Mouse (Mus musculus) neural tube, embryonic 12.5 days (tissue): Measurements from ENCODE around the gene 1700029I15Rik. TPM values are rescaled to one million over a fixed set of nuclear protein-coding genes. Genes with fewer than 3 reads are reported as not detected.

Experiments
- ATAC-seq: fragments of 200-750 bp; cut with Nextera tagmentation; 2 replicates; pipeline ENCODE4 v1.8.0; 2017; ENCODE audit warnings: low read depth, mild to moderate bottlenecking, moderate TSS enrichment, moderate library complexity; ENCODE audit not compliant: low FRiP score
- H3K27ac ChIP-seq: fragments of 300-500 bp; sonication (generic); 2 replicates; pipeline ENCODE4 v1.5.1; 2016
- H3K27me3 ChIP-seq: fragments of 300-500 bp; sonication (generic); replicated peaks from 2 replicates; pipeline ENCODE4 v1.6.1; 2016; ENCODE audit warnings: mild to moderate bottlenecking
- H3K36me3 ChIP-seq: fragments of 300-500 bp; sonication (generic); 2 replicates; pipeline ENCODE4 v1.6.1; 2016; ENCODE audit warnings: mild to moderate bottlenecking
- H3K4me1 ChIP-seq: fragments of 300-500 bp; sonication (generic); 2 replicates; pipeline ENCODE4 v1.6.1; 2016
- H3K4me2 ChIP-seq: fragments of 300-500 bp; sonication (generic); replicated peaks from 2 replicates; pipeline ENCODE4 v1.6.1; 2016; ENCODE audit warnings: mild to moderate bottlenecking
- H3K4me3 ChIP-seq: fragments of 300-500 bp; sonication (generic); 2 replicates; pipeline ENCODE4 v1.5.1; 2016
- H3K9ac ChIP-seq: fragments of 300-500 bp; sonication (generic); 2 replicates; pipeline ENCODE4 v1.6.1; 2016; ENCODE audit warnings: mild to moderate bottlenecking
- H3K9me3 ChIP-seq: fragments of 300-500 bp; sonication (generic); 2 replicates; pipeline ENCODE4 v1.6.1; 2016; ENCODE audit warnings: mild to moderate bottlenecking
- WGBS: fragments of 180-500 bp; shearing (Covaris S2); methylation state at CpG from one replicate; pipeline ENCODE4 v1.1.7; 2016; 5-methylcytosine and 5-hydroxymethylcytosine counted together
- polyA plus RNA-seq: library from polyadenylated mRNA; unstranded; fragments of >200 nt; fragmentation: Nextera tagmentation; extraction: Ambion mirVana; gene quantifications from 2 replicates; pipeline ENCODE4 v1.2.1, GENCODE M21; 2016

The 1700029I15Rik gene
- polyA plus RNA-seq, 1 experiment from 2014 or later = 7.3 TPM

DNA sequence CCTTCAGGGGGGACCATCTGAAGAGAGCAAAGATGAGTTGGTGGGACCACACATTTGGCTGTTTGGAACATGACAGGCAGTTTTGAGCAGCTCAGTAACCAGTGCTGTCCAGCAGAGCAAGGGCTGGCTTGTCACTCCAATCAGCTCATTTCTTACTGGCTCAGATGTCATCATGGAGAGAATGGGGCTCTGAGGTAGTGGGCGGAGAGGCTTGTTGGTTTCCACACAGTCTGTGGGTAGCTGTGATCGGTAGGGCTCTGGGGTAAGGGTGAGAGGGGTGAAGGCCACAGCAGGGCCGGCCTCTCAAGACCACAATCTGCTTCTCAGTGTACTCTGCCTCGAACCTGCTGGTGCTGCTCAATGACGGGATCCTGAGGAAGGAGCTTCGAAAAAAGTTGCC is 6.0 kb upstream of the 1700029I15Rik start:
- no peak overlapping the region for H3K27ac ChIP-seq

DNA sequence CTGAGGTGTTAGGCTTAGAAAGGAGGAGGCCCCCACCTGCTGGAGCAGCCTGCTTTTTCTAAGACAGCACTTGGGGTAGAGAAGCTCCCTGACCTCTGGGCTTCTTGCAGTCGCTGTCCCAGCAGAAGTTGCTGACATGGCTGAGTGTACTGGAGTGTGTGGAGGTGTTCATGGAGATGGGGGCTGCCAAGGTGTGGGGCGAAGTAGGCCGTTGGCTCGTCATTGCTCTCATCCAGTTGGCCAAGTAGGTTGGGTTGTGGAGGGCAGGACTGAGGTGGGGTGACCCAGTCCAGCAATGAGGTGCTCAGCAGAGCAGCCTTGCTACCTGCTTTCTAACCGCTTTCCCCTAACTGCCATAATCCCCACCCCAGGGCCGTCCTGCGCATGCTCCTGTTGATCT is 5.0 kb upstream of the 1700029I15Rik start:
- Histone ChIP-seq H3K4me2 (no peak overlapping the region), H3K4me3 (no peak overlapping the region), H3K4me1 (peaks cover 16% of the 10 kb centered on the region), H3K9ac (no peak overlapping the region), H3K9me3 (no peaks in the 10 kb centered on the region), H3K36me3 (peaks cover 53% of the 10 kb centered on the region), H3K27ac (no peak overlapping the region), H3K27me3 (0 out of 2 replicates have a peak, but pooled peaks cover 3% of the 10 kb centered on the region)
- no peak for ATAC-seq
- 95% methylated on average over 7 of the region's 7 CpGs for WGBS

More for the DNA sequence above, 6.0 kb upstream of the 1700029I15Rik start:
- Histone ChIP-seq H3K9me3 (no peaks in the 10 kb centered on the region), H3K4me3 (0 out of 2 replicates have a peak overlapping the region, but pooled peaks have one; percentile 71), H3K4me2 (peak overlapping the region; percentile 91), H3K36me3 (peaks cover 43% of the 10 kb centered on the region), H3K27me3 (0 out of 2 replicates have a peak, but pooled peaks cover 6% of the 10 kb centered on the region), H3K9ac (peak overlapping the region; percentile 67; the same call in 1 of the 2 replicates), H3K4me1 (peaks cover 26% of the 10 kb centered on the region)
- ATAC-seq = no peak
- WGBS = 84% methylated on average over 6 of the region's 6 CpGs

DNA sequence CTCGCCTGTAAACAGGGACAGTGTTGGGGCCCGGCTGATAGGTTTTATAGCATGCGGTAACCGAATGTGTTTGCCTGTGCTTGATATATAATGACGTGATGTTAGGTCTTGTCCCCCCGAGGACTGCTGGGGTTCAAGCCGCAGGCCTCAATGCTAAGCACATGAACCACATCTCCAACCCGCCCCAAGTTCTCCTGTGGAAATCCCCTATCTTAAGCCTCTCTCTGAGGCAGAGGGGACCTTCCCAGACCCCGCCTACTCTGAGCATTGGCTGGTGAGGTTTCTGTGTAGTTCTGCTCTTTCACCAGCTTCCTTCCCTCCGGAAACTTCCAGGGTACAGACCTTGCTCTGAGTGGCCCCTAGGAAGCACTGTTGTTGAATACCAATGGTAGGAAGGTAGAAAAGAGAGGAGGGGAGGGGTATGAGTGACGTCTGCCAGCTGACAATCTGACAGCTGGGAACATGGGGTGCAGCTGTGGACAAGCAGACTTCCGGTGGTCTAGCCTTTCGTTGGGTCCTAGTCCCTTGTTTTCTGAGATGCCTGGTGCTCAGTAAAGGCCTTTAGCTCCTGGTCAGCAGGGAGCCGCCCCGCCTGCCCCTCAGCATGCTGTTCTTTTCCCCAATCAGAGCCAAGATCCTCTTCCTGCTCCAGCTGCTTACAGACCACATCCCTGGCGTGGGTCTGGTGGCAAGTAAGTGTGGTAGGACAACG is 2.4 kb upstream of the 1700029I15Rik start:
- Histone ChIP-seq H3K36me3 (peaks cover 79% of the 10 kb centered on the region), H3K4me1 (peaks cover 11% of the 10 kb centered on the region), H3K27ac (no peak overlapping the region), H3K4me2 (no peak overlapping the region), H3K9me3 (no peaks in the 10 kb centered on the region), H3K27me3 (no peaks in the 10 kb centered on the region), H3K9ac (no peak overlapping the region), H3K4me3 (no peak overlapping the region)
- ATAC-seq = no peak
- WGBS = 82% methylated on average over 17 of the region's 17 CpGs

DNA sequence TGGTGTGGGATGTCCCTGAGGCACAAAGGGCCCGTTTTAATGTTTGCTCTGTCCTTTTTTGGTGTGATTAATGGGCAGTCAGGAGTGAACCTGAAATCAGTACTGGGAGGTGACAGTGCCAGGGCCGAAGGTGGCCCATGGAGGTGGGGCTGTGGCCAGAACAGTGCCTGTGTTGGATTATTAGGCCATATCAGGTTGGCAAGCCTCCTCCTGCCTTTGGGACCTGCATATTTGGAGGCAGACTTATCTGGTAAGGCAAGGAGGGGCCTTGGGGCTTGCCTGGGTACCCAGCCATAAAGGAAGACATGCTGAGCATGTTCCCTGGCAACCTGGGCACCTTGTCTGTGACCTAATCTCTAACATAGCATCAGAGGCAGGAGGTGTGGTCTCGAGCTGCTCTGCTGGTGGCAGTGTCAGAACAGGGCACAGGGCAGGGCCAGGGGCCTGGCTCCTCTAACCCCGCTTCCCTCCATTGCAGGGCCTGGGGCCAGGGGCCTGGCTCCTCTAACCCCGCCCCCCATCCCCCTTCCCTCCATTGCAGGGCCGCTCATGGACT is 1.8 kb upstream of the 1700029I15Rik start:
- no peak for ATAC-seq
- H3K4me2 ChIP-seq = no peak overlapping the region
- peaks cover 86% of the 10 kb centered on the region for H3K36me3 ChIP-seq
- H3K9ac ChIP-seq = no peak overlapping the region
- H3K4me1 ChIP-seq = peaks cover 10% of the 10 kb centered on the region
- no peak overlapping the region for H3K4me3 ChIP-seq
- no peaks in the 10 kb centered on the region for H3K9me3 ChIP-seq
- 81% methylated on average over 6 of the region's 6 CpGs for WGBS
- no peaks in the 10 kb centered on the region for H3K27me3 ChIP-seq
- H3K27ac ChIP-seq = no peak overlapping the region

DNA sequence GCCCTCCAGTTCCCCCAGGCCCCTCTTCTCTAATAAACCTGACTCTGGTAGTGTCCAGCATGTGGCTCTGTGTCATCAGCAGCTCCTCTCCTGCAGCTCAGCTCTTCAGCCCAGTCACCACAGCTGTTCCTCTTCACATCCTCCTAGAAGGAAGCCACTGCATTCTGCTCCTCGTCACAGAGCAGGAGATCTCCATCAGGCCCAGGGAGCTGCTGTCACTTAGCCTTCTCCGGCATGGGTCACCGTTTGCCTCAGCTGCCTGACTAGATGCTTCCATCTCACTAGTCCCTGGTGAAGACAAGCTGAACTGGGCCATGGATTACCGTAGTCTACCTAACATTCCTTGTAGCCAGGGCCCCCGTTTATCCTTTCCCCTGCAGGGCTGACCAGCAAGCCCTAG is 1.2 kb upstream of the 1700029I15Rik start:
- H3K27me3 ChIP-seq = no peaks in the 10 kb centered on the region
- H3K36me3 ChIP-seq = peaks cover 91% of the 10 kb centered on the region
- peaks cover 4% of the 10 kb centered on the region for H3K4me1 ChIP-seq
- no peak overlapping the region for H3K9ac ChIP-seq
- WGBS = 89% methylated on average over 5 of the region's 5 CpGs
- no peak overlapping the region for H3K4me3 ChIP-seq
- no peak for ATAC-seq
- H3K27ac ChIP-seq = no peak overlapping the region
- no peaks in the 10 kb centered on the region for H3K9me3 ChIP-seq
- no peak overlapping the region for H3K4me2 ChIP-seq

DNA sequence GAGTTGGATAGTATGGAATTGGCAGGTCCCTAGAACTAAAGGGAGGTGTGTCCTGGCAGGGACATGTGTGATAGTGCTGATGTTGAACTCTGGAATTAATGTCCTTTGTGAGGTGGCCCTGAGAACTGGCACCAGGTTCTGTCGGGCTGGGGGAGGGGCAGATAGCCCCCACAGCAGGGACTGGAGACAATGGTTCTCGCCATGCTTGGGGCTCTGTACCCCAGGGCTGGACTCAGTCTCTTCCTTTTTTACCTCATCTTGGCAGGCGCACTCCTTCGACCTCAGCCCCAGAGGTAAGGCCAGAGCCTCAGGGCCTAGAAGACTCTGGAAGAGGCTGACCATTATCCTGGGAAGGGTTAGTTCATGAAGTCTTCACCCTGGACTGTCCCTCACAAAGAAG is 421 bp downstream of the 1700029I15Rik start:
- no peak overlapping the region for H3K4me2 ChIP-seq
- no peak for ATAC-seq
- 78% methylated on average over 4 of the region's 4 CpGs for WGBS
- H3K9ac ChIP-seq = no peak overlapping the region
- peaks cover 100% of the 10 kb centered on the region for H3K36me3 ChIP-seq
- H3K27ac ChIP-seq = no peak overlapping the region
- H3K9me3 ChIP-seq = no peaks in the 10 kb centered on the region
- no peaks in the 10 kb centered on the region for H3K27me3 ChIP-seq
- no peak overlapping the region for H3K4me3 ChIP-seq
- H3K4me1 ChIP-seq = peaks cover 8% of the 10 kb centered on the region

DNA sequence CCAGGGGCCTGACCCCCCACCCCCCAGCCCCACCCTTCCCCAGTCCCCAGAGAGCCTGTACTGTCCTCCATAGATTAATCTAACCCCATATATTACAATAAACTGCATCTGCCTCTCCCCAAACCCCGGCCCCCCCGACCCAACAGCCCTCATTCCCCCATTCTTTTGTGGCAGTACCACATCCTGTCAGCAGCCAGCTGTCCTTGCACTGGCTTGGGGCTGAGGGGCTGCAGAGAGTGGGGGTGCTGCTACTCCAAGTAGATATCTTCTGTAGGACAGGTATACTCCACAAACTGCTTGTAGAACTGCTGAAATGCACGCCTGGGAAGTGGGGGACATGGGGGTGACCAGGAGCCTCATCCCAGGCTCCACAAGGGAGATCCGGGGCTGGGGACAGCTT is 1.8 kb downstream of the 1700029I15Rik start:
- H3K27me3 ChIP-seq = no peaks in the 10 kb centered on the region
- H3K9ac ChIP-seq = no peak overlapping the region
- peaks cover 86% of the 10 kb centered on the region for H3K36me3 ChIP-seq
- ATAC-seq = no peak
- H3K4me3 ChIP-seq = no peak overlapping the region
- peaks cover 17% of the 10 kb centered on the region for H3K4me1 ChIP-seq
- no peak overlapping the region for H3K27ac ChIP-seq
- H3K4me2 ChIP-seq = no peak overlapping the region
- H3K9me3 ChIP-seq = no peaks in the 10 kb centered on the region
- WGBS = 76% methylated on average over 4 of the region's 4 CpGs

DNA sequence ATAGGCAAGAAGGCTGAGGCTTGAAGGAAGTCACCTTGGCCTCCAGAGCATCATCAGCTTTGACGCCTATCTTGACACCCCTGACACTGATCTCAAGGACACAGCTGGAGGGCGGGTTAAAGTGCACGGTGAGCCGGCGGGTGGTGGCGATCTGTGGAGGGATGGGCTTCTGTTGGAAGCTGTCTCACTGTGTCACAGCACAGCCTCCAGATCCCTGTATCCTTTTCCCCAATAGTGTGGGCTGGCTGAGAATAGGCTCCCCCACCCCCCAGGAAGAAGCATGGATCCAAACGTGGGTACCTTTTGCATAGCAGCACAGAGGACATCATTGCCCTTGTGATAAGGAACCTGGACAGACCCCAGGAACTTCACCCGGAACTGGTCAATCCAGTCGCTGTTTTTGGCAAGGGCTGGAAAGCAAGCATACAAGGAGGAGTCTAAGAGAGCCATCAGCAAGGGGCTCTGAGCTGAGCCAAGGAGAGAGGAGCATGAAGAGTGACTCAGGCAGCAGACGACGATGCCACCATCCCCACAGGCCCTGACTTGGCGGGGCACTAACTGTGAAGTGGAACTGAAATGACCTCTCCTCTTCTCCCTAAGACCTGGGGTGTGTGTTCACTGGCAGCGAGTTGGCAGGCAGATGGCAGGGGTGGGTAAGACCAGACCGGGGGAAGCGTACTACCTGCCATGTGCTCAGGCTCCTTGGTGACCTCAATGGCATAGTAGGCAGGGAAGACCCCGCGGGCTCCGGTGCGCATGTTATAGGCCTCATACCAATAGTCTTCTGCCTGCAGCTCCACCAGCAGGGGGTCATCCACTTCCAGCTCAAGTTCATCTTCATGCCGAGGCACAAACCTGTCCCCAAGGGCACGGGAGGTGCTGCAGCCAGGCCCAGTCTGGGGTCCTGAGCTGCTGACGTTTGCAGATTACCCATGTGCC is 3.0 kb downstream of the 1700029I15Rik start:
- no peaks in the 10 kb centered on the region for H3K9me3 ChIP-seq
- no peak overlapping the region for H3K4me2 ChIP-seq
- H3K27ac ChIP-seq = no peak overlapping the region
- no peak overlapping the region for H3K4me3 ChIP-seq
- H3K9ac ChIP-seq = no peak overlapping the region
- H3K4me1 ChIP-seq = peaks cover 26% of the 10 kb centered on the region
- 87% methylated on average over 22 of the region's 22 CpGs for WGBS
- no peaks in the 10 kb centered on the region for H3K27me3 ChIP-seq
- peaks cover 73% of the 10 kb centered on the region for H3K36me3 ChIP-seq
- no peak for ATAC-seq

DNA sequence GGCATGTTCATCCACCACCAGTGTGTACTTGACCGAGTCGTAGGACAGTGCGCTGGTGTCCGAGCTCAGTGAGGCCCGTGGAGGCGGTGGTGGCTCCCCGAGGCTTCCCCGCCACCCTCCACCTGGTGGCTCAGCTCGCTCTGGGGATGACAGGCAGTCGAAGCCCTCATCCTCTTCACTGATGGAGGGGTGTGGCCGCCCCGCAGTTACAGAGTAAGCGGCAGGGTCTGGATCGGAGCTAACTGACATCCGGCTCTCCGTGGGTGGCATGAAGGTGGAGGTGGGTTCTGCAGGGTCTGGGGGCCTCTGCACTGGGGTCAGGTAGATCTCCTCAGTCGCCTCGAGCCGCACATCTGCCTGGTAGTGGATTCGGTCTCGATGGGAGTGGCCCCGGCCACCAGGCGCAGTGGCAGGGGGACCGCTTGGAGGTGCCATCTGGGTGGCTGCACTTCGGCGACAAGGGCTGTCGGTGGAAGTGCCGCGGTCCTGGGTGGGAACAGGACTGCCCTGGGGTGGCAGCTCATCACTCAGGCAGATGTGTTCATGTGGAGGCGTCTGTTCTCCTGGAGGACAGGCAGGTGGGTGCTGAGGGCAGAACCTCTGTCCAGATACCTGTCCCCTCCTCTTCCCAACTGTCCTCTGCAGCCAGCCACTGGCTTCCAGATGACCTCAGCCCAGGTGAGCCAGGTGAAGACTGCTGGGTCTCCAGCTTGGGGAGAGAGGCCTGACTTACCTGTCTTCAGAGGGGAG is 4.7 kb downstream of the 1700029I15Rik start:
- 93% methylated on average over 30 of the region's 30 CpGs for WGBS
- H3K27ac ChIP-seq = no peak overlapping the region
- no peaks in the 10 kb centered on the region for H3K27me3 ChIP-seq
- peak overlapping the region; percentile 91 for H3K4me2 ChIP-seq
- H3K4me3 ChIP-seq = no peak overlapping the region
- no peaks in the 10 kb centered on the region for H3K9me3 ChIP-seq
- H3K4me1 ChIP-seq = peaks cover 43% of the 10 kb centered on the region
- peaks cover 57% of the 10 kb centered on the region for H3K36me3 ChIP-seq
- no peak for ATAC-seq
- H3K9ac ChIP-seq = no peak overlapping the region

DNA sequence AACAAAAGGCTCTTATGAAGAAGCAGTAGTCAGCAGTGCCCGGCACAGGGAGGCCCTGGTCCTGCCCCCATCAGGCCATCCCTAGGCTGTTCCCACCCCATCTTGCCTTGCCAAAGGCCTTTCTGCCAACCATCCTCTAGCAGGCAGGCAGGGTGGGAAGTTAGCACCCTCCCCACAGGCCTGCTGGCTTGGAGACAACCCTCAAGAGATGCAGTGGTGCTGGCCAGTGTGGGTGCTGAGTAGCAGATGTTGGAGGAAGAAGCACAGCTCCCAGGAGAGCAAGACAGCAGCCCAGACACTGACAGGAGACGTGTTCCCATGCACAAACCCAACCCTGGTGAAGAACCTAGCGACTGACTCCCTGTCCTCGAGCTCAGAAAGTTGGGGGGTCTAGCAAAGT is 5.3 kb downstream of the 1700029I15Rik start:
- peaks cover 49% of the 10 kb centered on the region for H3K4me1 ChIP-seq
- 0 out of 2 replicates have a peak overlapping the region, but pooled peaks have one; percentile 40 for H3K9ac ChIP-seq
- peaks cover 51% of the 10 kb centered on the region for H3K36me3 ChIP-seq
- WGBS = 73% methylated on average over 4 of the region's 4 CpGs
- peak overlapping the region; percentile 11; the same call in 1 of the 2 replicates for H3K4me3 ChIP-seq
- no peaks in the 10 kb centered on the region for H3K9me3 ChIP-seq
- no peak overlapping the region for H3K27ac ChIP-seq
- ATAC-seq = no peak
- H3K4me2 ChIP-seq = peak overlapping the region; percentile 91
- no peaks in the 10 kb centered on the region for H3K27me3 ChIP-seq

DNA sequence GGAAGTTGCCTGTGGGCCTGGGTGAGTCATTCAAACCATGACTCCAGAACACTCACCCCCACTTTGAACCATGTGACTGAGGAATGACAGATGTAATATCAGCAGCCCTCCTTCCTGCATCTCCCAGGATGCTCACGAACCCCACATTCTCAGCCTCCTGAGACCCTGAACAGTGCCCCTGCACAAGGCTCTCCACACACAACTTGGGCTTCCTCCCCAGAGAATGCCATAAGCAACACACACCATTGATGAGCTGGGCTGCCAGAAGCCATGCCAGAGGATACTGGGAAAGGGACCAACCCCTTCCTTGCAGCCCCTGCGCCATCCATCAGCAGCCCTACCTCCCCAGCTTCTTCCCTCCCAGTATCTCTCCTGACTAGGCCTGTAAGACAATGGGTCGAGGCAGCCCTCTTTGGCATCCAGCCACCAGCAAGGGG is 5.8 kb downstream of the 1700029I15Rik start:
- no peak overlapping the region for H3K27ac ChIP-seq
- 44% methylated on average over 3 of the region's 3 CpGs for WGBS
- H3K4me2 ChIP-seq = peak overlapping the region; percentile 91
- H3K9me3 ChIP-seq = no peaks in the 10 kb centered on the region
- ATAC-seq = no peak
- H3K9ac ChIP-seq = peak overlapping the region; percentile 85
- H3K4me1 ChIP-seq = peaks cover 54% of the 10 kb centered on the region
- peak overlapping the region; percentile 78 for H3K4me3 ChIP-seq
- H3K27me3 ChIP-seq = no peaks in the 10 kb centered on the region
- H3K36me3 ChIP-seq = peaks cover 46% of the 10 kb centered on the region
